Mouse (Mus musculus): ENCODE results near the gene Hoxc11.

DNA sequence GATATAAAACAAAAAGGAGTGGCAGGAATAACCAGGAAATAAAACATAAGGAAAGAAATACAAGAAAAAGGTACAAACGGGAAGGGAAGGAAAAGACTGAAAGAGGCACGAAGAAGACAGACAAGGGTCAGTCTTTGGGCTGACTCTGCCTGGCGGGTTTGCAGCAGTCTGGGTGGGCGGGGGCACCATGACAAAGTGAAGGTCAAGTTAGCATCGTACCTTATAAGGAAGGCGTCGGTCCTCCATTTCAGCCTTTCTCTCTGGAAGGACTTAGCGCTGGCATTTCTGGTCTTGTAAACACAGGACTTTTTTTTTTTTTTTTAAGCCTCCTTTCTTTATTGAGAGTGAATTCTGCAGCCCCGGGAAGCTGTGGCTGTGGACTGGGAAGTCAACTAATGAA, 7.0 kb upstream of the Hoxc11 start:
- no peak for TF ChIP-seq CTCF (IDR thresholded peaks at IDR 0.05; ENCODE audit: low read depth)
- no peak for TF ChIP-seq EP300 (IDR thresholded peaks at IDR 0.05; ENCODE audit: low read depth)

Data from heart, postnatal 0 days (tissue).